Mouse (Mus musculus) retina, postnatal 7 days (tissue): ENCODE measurements around the gene Scpep1.
A peak's percentile ranks its signal among the peaks of the same experiment; 100 is the strongest.
"Not testable (repeated sequence)": the region's sequence is repeated elsewhere in the genome, so short reads cannot be mapped to it uniquely, and the experiment has no call there.

Experiments used
- DNase-seq: peaks from one replicate; pipeline ENCODE4 v3.0.0-alpha.2; 2012; ENCODE audit warnings: low read depth, low spot score

The Scpep1 gene

DNA sequence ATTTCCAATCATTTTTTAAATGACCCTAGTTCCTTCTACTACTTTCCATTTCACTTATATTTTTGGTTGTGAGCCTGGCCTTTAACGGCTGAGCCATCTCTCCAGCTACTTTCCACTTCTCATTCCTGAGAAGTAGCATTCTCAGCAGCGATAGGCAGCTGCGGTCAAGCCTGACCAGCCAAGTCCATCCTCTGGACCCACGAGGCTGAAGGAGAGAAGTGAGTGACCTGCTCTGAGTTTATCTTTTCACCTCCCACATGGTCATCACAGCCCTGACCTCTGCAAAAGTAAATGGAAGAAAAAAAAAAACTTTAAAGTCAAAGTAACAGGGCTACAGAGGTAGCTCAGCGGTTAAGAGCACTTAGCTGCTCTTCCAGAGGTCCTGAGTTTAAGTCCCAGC is 28.7 kb downstream of the Scpep1 start:
- DNase-seq, result no peak

- no peak for DNase-seq
Measured at GRCm38 (mm10) chr11:88909388-88910036, 45.8 kb downstream of the Scpep1 start.

DNA sequence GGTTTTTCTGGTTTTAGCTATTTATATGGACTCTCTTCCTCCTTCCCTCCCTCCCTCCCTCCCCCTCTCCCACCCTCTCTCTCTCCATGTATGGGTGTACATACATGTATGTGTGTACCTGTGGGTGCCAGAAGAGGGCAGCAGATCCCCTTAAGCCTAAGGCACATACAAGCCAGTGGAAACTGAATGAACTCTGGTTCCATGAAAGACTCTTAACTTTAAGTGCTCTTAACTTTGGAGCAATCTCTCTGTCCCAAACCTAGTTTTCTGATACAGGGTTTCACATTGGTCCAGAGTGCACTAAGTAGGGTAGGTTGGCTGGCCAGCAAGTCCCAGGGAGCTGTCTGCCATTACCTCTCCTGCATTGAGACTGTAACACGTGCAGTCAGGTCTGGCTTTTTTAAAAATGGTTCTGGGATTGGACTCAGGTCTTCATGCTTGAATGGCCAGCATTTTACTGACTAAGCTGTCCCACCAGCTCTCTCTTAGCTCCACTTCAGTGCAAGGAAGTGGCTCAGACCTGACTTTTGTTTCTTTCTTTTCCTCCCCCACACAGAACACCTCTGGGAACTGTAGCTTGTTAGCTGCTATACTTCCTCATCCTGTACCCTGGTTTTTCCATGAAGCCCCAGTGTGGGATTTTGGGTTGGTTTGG is 46.6 kb downstream of the Scpep1 start:
- DNase-seq, result peak; percentile 40

- no peak for DNase-seq
Measured at GRCm38 (mm10) chr11:88907886-88908285, 47.4 kb downstream of the Scpep1 start.

DNA sequence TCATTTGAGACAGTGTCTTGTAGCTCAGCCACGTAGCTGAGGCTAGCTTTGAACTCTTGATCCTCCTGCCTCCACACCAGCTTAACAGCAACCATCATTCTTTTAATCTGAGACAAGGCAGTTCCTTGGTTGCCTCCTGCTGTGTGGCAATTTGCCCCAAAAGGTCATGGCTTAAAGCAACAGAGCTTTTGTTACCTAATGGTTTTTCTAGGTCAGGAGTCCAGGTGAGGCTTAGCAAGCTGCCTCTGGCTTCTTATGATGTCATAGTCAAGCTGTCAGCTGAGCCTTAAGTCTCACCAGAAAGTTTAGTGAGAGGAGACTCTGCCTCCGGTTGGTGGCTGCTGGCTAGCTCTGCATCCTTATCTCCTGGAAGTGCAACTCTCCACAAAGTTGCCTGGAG is 49.6 kb downstream of the Scpep1 start:
- peak; percentile 8 for DNase-seq

DNA sequence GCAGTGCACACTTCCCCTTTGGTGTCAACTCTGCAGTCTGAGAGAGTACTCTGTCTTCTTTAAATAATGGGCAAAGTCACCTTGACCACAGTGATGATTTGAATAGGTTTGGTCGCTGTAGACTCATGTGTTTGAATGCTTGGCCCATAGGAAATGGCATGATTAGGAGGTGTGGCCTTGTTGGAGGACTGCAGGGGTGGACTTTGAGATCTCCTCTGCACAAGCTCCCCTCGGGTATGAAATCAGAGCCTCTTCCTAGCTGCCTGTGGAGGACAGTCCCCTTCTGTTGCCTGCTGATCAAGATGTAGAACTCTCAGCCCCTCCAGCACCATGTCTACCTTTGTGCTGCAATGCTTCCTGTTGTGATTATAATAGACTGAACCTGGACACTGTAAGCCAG is 51.2 kb downstream of the Scpep1 start:
- no peak for DNase-seq

DNA sequence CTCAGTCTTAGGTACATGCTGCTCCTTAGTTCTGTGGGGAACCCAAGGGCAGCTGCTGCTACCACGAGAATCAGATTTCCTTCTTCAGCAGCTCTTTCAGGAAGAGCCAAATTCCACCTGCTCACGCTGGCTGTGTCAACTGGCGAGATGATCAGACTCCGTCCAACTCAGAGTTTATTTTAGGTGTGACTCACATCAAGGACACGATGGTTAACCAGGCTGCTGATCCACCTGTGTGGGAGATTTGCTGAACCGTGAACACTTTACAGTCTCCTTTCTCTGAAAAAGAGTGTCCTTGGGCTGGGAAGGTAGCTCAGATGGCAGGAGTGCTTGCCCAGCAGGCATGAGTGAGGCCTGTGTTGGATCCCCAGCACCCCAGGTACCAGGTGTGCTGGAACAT is 52.5 kb downstream of the Scpep1 start:
- DNase-seq, result no peak

DNA sequence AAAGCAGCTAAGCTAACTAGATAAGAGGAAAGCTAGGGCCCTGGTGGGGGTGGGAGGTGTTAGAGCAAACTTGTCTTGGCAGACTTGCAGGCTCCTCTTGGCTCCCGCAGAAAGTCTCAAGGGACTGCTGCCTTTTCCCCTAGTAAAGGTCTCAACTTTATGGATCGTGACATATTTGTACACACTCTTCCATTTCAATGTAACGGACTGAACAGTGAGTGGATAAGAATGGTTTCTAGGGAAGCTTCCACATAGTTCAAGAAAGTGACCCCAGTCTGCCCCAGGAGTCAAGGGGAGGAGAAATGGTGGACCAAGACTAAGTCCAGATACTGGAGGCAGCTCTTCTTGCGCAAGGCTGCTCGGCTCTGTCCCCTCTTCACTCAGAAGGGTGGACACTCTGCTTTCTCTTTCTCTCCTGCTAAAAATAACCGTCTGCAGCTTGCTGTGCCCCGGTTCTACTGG is 53.9 kb downstream of the Scpep1 start:
- no peak for DNase-seq

DNA sequence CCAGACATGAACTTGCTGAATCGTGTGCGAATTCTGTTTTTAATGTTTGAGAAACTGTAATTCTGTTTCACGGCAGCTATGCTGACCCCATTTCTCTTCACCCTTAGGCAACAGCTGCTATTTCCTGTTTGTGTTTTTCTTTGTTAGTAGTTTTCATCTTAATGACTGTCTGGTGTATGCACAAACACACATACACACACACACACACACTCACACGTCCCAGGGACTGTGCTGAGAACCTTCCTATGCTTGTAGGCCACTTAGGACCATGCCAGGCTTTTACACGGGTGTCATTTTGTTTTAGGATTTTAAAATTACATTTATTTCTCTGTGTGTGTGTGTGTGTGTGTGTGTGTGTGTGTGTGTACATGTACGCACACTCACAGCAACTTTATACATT is 55.7 kb downstream of the Scpep1 start:
- no peak for DNase-seq

- no peak for DNase-seq
Measured at GRCm38 (mm10) chr11:88898380-88898763, 56.9 kb downstream of the Scpep1 start.

DNA sequence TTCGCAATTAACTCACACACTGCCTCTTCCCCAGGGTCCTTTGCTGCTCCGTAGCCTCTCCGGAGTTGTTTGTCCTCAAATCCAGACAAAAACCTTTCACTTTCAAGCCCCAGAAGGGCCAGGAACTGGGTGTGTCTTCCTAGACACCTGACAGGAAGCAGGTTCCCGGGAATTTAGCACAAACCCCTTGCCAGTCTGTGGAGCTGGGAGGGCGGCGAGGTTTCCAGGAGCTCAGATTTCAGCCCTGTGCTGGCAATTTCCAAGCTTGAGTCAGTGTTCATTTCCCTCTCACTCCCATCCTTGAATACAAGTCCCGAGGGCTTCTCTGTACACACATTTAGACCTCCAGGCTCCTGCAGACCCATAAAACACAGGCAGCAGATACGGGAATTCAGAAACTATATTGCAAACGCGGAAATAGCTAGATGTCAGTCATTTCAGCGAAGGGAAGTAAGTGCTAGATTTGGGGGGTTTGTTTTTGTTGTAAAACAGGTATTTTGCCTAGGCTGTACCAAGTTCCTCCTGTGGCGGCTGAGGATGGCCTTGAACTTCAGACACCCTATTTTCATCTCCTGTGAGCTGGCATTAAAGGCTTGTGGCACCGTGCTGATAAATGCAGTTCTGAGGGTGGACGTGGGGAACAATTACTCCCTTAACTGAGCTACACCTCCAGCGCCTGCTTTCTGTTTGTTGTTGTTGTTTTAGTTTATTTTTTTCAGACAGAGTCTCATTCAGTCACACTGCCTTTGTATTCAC is 57.5 kb downstream of the Scpep1 start:
- no peak for DNase-seq

- DNase-seq, result not testable (repeated sequence)
Measured at GRCm38 (mm10) chr11:88895800-88896232, 59.4 kb downstream of the Scpep1 start.

- DNase-seq, result not testable (repeated sequence)
Measured at GRCm38 (mm10) chr11:88895235-88895634, 60.0 kb downstream of the Scpep1 start.

GRCm38 (mm10) chr11:88894279-88894678 is 61.0 kb downstream of the Scpep1 start:
- not testable (repeated sequence) for DNase-seq

DNA sequence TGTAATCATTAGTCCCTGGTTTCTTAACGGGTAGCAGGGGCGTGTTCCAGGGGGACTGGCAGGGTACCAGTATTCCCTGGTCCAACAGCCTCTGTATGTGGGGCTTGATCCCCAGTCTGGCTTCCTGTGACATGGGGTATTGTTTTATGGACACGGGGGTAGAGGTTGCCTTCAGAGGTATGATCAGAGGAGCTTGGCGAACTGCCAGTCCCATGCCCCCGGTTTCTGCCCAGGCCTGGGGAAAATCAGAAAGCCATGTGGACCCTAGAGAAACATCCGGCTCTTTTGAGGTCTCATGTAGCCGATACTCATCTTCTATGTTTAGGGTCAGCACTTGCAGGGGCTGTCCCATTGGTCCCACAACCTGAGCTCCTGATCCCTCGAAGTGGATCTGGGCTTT is 61.8 kb downstream of the Scpep1 start:
- DNase-seq, result not testable (repeated sequence)

GRCm38 (mm10) chr11:88892789-88893188 is 62.5 kb downstream of the Scpep1 start:
- DNase-seq, result not testable (repeated sequence)

GRCm38 (mm10) chr11:88891921-88892561 is 63.2 kb downstream of the Scpep1 start:
- not testable (repeated sequence) for DNase-seq

DNA sequence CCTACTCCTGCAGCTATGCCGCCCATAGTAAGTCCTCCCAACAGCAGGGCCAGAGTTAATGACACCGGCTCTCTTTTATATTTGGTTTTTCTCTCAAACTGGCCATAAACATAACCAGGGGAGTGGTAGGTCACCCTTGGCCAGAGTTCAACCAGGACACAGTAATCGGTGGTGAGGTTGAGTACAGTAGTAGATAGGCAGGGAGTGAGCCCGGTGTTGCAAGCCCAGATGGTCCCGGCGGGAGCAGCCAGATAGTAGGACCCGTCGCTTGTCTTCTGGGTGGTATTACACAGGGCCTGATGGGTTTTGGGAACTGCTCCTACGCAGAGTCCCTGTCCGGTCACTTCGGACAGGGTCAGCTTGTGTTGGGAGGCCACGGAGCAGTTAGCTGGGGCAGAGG is 63.8 kb downstream of the Scpep1 start:
- DNase-seq, result not testable (repeated sequence)

GRCm38 (mm10) chr11:88890904-88891303 is 64.4 kb downstream of the Scpep1 start:
- DNase-seq, result not testable (repeated sequence)

- DNase-seq, result no peak
Measured at GRCm38 (mm10) chr11:88888996-88889395, 66.3 kb downstream of the Scpep1 start.

DNA sequence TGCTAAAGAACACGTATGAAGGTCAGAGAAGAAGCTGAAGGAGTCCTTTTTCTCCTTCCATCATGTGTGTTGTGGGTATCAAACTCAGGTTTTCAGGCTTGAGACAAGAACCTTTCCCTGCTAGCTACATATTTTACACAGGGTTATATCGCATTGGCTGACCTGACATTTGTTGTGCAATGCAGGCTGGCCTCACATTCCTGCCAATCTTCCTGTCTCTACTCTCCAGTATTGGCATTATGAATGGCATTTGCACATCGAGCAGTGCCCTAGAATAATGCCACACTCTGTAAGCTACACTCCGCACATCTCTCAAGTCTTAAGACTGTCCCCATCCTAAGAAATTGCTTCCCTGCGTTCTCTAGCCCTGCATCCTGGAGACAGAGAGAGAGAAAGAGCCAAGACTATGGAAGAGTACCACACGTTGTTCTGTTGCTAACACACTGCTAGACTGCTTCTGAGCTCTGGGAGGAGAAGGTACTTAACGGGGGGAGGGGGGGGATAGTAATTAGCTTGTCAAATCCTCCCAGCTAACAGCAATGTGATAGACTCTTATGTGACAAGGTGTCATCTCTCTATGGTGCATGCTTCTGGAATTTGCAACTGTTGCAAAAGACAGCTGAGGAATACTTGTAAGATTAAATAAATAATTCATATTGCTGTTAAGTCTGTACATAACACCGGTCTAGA is 70.7 kb downstream of the Scpep1 start:
- peak; percentile 54 for DNase-seq
